Mouse (Mus musculus) MEL (cell line): ENCODE results near the gene Mynn. TPM values are rescaled to one million over a fixed set of nuclear protein-coding genes. Genes with fewer than 3 reads are reported as not detected.

Experiments used
- DNase-seq: peaks from one replicate; pipeline ENCODE4 v3.0.0; 2011; ENCODE audit warnings: low read depth, low spot score
- H3K27ac ChIP-seq: 2 replicates; pipeline ENCODE4 v1.5.1; 2012; ENCODE audit warnings: low read depth, mild to moderate bottlenecking, control low read depth, low read length, moderate library complexity; ENCODE audit not compliant: control insufficient read depth
- H3K27me3 ChIP-seq, 2 experiments: fragments of 150-350 bp in 1 of 2; sonication (generic) in 1 of 2; 2 replicates each; pipeline ENCODE4 v1.6.1; 2012; ENCODE audit warnings: low read length in 2 of 2, mild to moderate bottlenecking in 2 of 2, improper control_type of control experiment in 1 of 2, moderate library complexity in 1 of 2; ENCODE audit not compliant: insufficient read depth in 2 of 2, control insufficient read depth in 1 of 2
- H3K36me3 ChIP-seq, 2 experiments: 2 replicates each; pipeline ENCODE4 v1.6.1; 2012 to 2014; ENCODE audit warnings: low read length in 2 of 2, improper control_type of control experiment in 1 of 2, inconsistent platforms in 1 of 2, mild to moderate bottlenecking in 1 of 2; ENCODE audit not compliant: insufficient read depth in 2 of 2, control insufficient read depth in 1 of 2
- H3K4me1 ChIP-seq, 2 experiments: fragments of 150-350 bp in 1 of 2; sonication (generic) in 1 of 2; 2 replicates each; pipeline ENCODE4 v1.6.1; 2012; ENCODE audit warnings: low read length in 2 of 2, improper control_type of control experiment in 1 of 2, mild to moderate bottlenecking in 1 of 2; ENCODE audit not compliant: insufficient read depth in 2 of 2, control insufficient read depth in 1 of 2
- H3K4me3 ChIP-seq, 2 experiments: fragments of 150-350 bp in 1 of 2; sonication (generic) in 1 of 2; 2 replicates each; pipeline ENCODE4 v1.5.1; 2012; ENCODE audit warnings: low read depth in 2 of 2, low read length in 2 of 2, mild to moderate bottlenecking in 2 of 2, moderate library complexity in 2 of 2, control low read depth in 1 of 2, improper control_type of control experiment in 1 of 2; ENCODE audit not compliant: control insufficient read depth in 1 of 2, insufficient read depth in 1 of 2
- H3K79me2 ChIP-seq: 2 replicates; pipeline ENCODE4 v1.6.1; 2012; ENCODE audit warnings: mild to moderate bottlenecking, low read length, moderate library complexity; ENCODE audit not compliant: control insufficient read depth, poor library complexity, insufficient read depth
- H3K9ac ChIP-seq: 2 replicates; pipeline ENCODE4 v1.6.1; 2012; ENCODE audit warnings: low read depth, mild to moderate bottlenecking, control low read depth, low read length, moderate library complexity; ENCODE audit not compliant: control insufficient read depth, poor library complexity, severe bottlenecking
- H3K9me3 ChIP-seq: fragments of 150-350 bp; sonication (generic); replicated peaks from 2 replicates; pipeline ENCODE4 v1.6.1; 2012; ENCODE audit warnings: mild to moderate bottlenecking, low read length, improper control_type of control experiment, moderate library complexity; ENCODE audit not compliant: insufficient read depth
- CTCF ChIP-seq, 3 experiments: IDR thresholded peaks in 2 of 3; conservative IDR thresholded peaks in 1 of 3; 2 replicates each; pipeline ENCODE4 v1.5.1; 2011 to 2012; ENCODE audit warnings: low read length in 3 of 3, low read depth in 2 of 3, mild to moderate bottlenecking in 2 of 3, improper control_type of control experiment in 1 of 3, inconsistent platforms in 1 of 3, mixed read lengths in 1 of 3, moderate library complexity in 1 of 3; ENCODE audit not compliant: control insufficient read depth in 1 of 3, insufficient read depth in 1 of 3, poor library complexity in 1 of 3, severe bottlenecking in 1 of 3
- E2F4 ChIP-seq: IDR thresholded peaks from 2 replicates; pipeline ENCODE4 v1.6.1; 2011; ENCODE audit warnings: low read depth, low read length, improper control_type of control experiment, borderline replicate concordance
- ETS1 ChIP-seq: IDR thresholded peaks from 2 replicates; pipeline ENCODE4 v1.6.1; 2012; ENCODE audit warnings: low read depth, mild to moderate bottlenecking, inconsistent platforms, low read length, improper control_type of control experiment, moderate library complexity
- GATA1 ChIP-seq: IDR thresholded peaks from 2 replicates; pipeline ENCODE4 v1.6.1; 2011; ENCODE audit warnings: low read depth, low read length, improper control_type of control experiment
- HCFC1 ChIP-seq: IDR thresholded peaks from 2 replicates; pipeline ENCODE4 v1.6.1; 2012; ENCODE audit warnings: low read depth, mild to moderate bottlenecking, inconsistent platforms, low read length, improper control_type of control experiment, moderate library complexity
- JUND ChIP-seq: IDR thresholded peaks from 2 replicates; pipeline ENCODE4 v1.6.1; 2011; ENCODE audit warnings: low read depth, mild to moderate bottlenecking, improper control_type of control experiment, low read length
- MAZ ChIP-seq: IDR thresholded peaks from 2 replicates; pipeline ENCODE4 v1.6.1; 2012; ENCODE audit warnings: low read depth, mild to moderate bottlenecking, inconsistent platforms, low read length, improper control_type of control experiment
- MXI1 ChIP-seq: IDR thresholded peaks from 2 replicates; pipeline ENCODE4 v1.6.1; 2011; ENCODE audit warnings: mild to moderate bottlenecking, low read depth, low read length, improper control_type of control experiment
- MYB ChIP-seq: IDR thresholded peaks from 2 replicates; pipeline ENCODE4 v1.6.1; 2011; ENCODE audit warnings: mild to moderate bottlenecking, low read depth, low read length, improper control_type of control experiment
- MYC ChIP-seq: IDR thresholded peaks from 2 replicates; pipeline ENCODE4 v1.6.1; 2011; ENCODE audit warnings: low read depth, mild to moderate bottlenecking, low read length, improper control_type of control experiment, moderate library complexity
- NELFE ChIP-seq: IDR thresholded peaks from 2 replicates; pipeline ENCODE4 v1.6.1; 2011; ENCODE audit warnings: low read depth, low read length, improper control_type of control experiment
- NRF1 ChIP-seq: IDR thresholded peaks from 2 replicates; pipeline ENCODE4 v1.6.1; 2014; ENCODE audit warnings: low read depth, mild to moderate bottlenecking, inconsistent platforms, low read length, improper control_type of control experiment, moderate library complexity; ENCODE audit not compliant: poor library complexity, insufficient read depth, severe bottlenecking
- POLR2AphosphoS2 ChIP-seq: IDR thresholded peaks from 2 replicates; pipeline ENCODE4 v1.6.1; 2011; ENCODE audit warnings: low read length, improper control_type of control experiment
- POLR2AphosphoS5 ChIP-seq: IDR thresholded peaks from 2 replicates; pipeline ENCODE4 v1.6.1; 2012; ENCODE audit warnings: low read depth, borderline replicate concordance, mild to moderate bottlenecking, inconsistent platforms, low read length, moderate library complexity, mixed read lengths
- SIN3A ChIP-seq: IDR thresholded peaks from 2 replicates; pipeline ENCODE4 v1.6.1; 2012; ENCODE audit warnings: low read length, improper control_type of control experiment, inconsistent platforms
- TBP ChIP-seq: IDR thresholded peaks from 2 replicates; pipeline ENCODE4 v1.8.0; 2011; ENCODE audit warnings: low read depth, low read length, improper control_type of control experiment
- UBTF ChIP-seq: IDR thresholded peaks from 2 replicates; pipeline ENCODE4 v1.6.1; 2012; ENCODE audit warnings: low read depth, mild to moderate bottlenecking, inconsistent platforms, low read length, improper control_type of control experiment, moderate library complexity, borderline replicate concordance; ENCODE audit not compliant: insufficient read depth
- USF1 ChIP-seq: IDR thresholded peaks from 2 replicates; pipeline ENCODE4 v1.6.1; 2014; ENCODE audit warnings: low read depth, mild to moderate bottlenecking, inconsistent platforms, low read length, improper control_type of control experiment, moderate library complexity
- ZC3H11A ChIP-seq: IDR thresholded peaks from 2 replicates; pipeline ENCODE4 v1.6.1; 2012; ENCODE audit warnings: low read depth, mild to moderate bottlenecking, inconsistent platforms, low read length, improper control_type of control experiment
- ZNF384 ChIP-seq: IDR thresholded peaks from 2 replicates; pipeline ENCODE4 v1.6.1; 2012; ENCODE audit warnings: low read depth, mild to moderate bottlenecking, inconsistent platforms, low read length, improper control_type of control experiment
- polyA plus RNA-seq, 2 experiments: library from polyadenylated mRNA; stranded (reverse) in 1 of 2; unstranded in 1 of 2; fragments of >175 nt in 1 of 2; fragments of >200 nt in 1 of 2; gene quantifications; 2 replicates each; pipeline versions ENCODE4 v1.2.1 to v1.2.4; 2012; ENCODE audit warnings: low replicate concordance in 2 of 2, low read depth in 1 of 2; ENCODE audit not compliant: insufficient read length in 2 of 2, insufficient read depth in 1 of 2, missing spikeins in 1 of 2
- total RNA-seq: library from RNA; depleted of rRNA; stranded (reverse); fragments of 300-350 nt; gene quantifications from 2 replicates; pipeline ENCODE4 v1.2.3, GENCODE M21; 2012

The Mynn gene
- total and polyA plus RNA-seq, 3 experiments: 12.3 to 17.0 TPM; not detected in 1

DNA sequence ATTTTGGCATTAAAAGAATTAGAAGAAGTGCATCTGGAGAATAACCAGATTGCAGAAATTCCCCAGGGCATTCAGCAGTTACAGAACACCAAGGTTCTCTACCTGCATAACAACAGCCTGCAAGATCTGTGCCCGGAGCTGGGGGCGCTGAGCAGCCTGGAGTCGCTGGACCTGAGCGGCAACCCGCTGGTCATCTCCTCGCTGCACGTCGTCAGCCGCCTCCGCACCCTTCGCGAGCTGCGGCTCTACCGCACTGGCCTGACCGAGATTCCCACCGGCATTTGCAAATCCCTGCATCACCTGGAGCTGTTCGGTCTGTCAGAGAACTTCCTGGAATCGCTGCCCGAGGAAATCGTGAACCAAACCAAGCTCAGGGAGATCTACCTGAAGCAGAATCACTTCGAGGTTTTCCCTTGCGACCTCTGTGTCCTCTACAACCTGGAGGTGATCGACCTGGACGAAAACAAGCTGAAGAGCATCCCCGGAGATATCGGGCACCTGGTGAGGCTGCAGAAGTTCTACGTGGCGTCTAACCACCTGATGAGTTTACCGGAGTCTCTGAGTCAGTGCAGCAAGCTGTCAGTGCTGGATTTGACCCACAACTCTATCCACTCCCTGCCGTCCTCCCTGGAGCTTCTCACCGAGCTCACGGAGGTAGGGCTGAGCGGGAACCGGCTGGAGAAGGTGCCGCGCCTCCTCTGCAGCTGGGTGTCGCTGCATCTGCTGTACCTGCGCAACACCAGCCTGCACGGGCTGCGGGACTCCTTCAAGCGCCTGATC, 48.4 kb downstream of the Mynn start:
- Histone ChIP-seq H3K4me1 (no peaks in the 10 kb centered on the region), H3K9ac (no peak overlapping the region), H3K36me3 (no peaks in the 10 kb centered on the region), H3K27me3 (no peaks in the 10 kb centered on the region; a peak in 1 of 4 replicates), H3K4me3 (no peak overlapping the region), H3K9me3 (no peaks in the 10 kb centered on the region), H3K79me2 (no peaks in the 10 kb centered on the region), H3K27ac (no peak overlapping the region)
- no peak for DNase-seq
- no peak for TF ChIP-seq ZC3H11A
- TF ChIP-seq UBTF: no peak

DNA sequence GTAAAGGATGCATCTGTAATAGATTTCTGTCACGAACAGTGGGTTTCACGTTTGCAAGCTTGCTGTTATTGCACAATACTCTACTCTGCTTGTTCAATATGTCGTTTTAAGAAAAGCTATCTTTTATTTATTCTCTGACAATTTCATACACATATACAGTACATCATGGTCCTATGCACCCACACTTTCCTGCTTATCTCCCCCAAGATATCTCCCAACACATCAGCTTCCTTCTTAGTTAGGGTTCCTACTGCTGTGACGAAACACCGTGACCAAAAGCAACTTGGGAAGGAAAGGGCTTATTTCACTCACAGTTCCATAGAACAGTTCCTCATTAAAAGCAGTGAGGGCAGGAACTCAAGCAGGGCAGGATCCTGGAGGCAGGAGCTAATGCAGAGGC, 54.1 kb downstream of the Mynn start:
- Histone ChIP-seq H3K79me2 (no peaks in the 10 kb centered on the region), H3K36me3 (no peaks in the 10 kb centered on the region), H3K9me3 (no peaks in the 10 kb centered on the region), H3K9ac (no peak overlapping the region), H3K27ac (no peak overlapping the region), H3K4me3 (no peak overlapping the region), H3K27me3 (no peaks in the 10 kb centered on the region)
- DNase-seq: no peak
- TF ChIP-seq TBP (no peak), E2F4 (no peak), NRF1 (no peak)
- TF ChIP-seq, all 39 proteins: peak for 0
- H3K4me1 ChIP-seq: no peaks in the 10 kb centered on the region

DNA sequence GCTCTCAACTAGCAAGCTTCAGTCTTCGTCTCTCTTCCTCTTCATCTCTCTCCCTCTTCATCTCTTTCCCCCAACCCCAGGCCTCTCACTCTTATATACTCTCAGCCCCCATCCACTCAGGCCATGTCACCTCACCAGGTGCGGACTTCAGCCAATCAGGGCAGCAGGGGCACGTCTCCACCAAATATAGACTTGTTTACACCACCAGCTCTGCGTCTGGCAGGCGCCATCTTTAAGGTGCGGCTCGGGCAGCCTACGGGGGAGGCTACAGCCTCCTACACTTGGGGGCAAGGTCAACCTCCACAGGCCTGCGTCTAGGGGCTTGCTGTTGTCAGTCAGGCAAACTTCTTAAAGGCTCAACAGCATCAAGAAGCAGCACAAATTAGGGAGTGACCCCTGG, 56.6 kb downstream of the Mynn start:
- Histone ChIP-seq H3K79me2 (no peaks in the 10 kb centered on the region), H3K36me3 (no peaks in the 10 kb centered on the region), H3K27ac (no peak overlapping the region), H3K4me3 (no peak overlapping the region), H3K4me1 (no peaks in the 10 kb centered on the region), H3K9me3 (no peaks in the 10 kb centered on the region), H3K9ac (no peak overlapping the region), H3K27me3 (no peaks in the 10 kb centered on the region)
- DNase-seq: no peak
- TF ChIP-seq CTCF (IDR thresholded peaks at IDR 0.05 in 2 of 3, conservative IDR thresholded peaks at IDR 0.05 in 1 of 3; ENCODE audit: control insufficient read depth in 1 of 3, insufficient read depth in 1 of 3, low read depth in 2 of 3, low read length in 3 of 3, poor library complexity in 1 of 3, severe bottlenecking in 1 of 3) (no peak), HCFC1 (no peak), GATA1 (no peak), ZNF384 (no peak), MYB (no peak), NELFE (no peak), SIN3A (no peak), MYC (no peak), MXI1 (no peak), ETS1 (no peak), USF1 (no peak), POLR2AphosphoS2 (no peak), JUND (no peak), MAZ (no peak), POLR2AphosphoS5 (no peak)
